Mouse (Mus musculus) hindbrain, embryonic 16.5 days (tissue): ENCODE measurements around the gene Irgm1. TPM values are rescaled to one million over a fixed set of nuclear protein-coding genes. Genes with fewer than 3 reads are reported as not detected.

Source experiments
- ATAC-seq: fragments of 200-750 bp; cut with Nextera tagmentation; 2 replicates; pipeline ENCODE4 v1.8.0; 2017; ENCODE audit warnings: moderate TSS enrichment, moderate library complexity
- H3K27ac ChIP-seq: fragments of 300-500 bp; sonication (generic); 2 replicates; pipeline ENCODE4 v1.5.1; 2014; ENCODE audit warnings: low read depth, mild to moderate bottlenecking, control low read depth, low read length, moderate library complexity
- H3K27me3 ChIP-seq: fragments of 300-500 bp; sonication (generic); replicated peaks from 2 replicates; pipeline ENCODE4 v1.6.1; 2014; ENCODE audit warnings: low read length; ENCODE audit not compliant: control insufficient read depth, insufficient read depth
- H3K36me3 ChIP-seq: fragments of 300-500 bp; sonication (generic); 2 replicates; pipeline ENCODE4 v1.6.1; 2014; ENCODE audit warnings: mild to moderate bottlenecking, low read length, moderate library complexity, mixed read lengths; ENCODE audit not compliant: control insufficient read depth, insufficient read depth
- H3K4me1 ChIP-seq: fragments of 300-500 bp; sonication (generic); 2 replicates; pipeline ENCODE4 v1.6.1; 2014; ENCODE audit warnings: low read depth, low read length; ENCODE audit not compliant: control insufficient read depth, insufficient read depth
- H3K4me2 ChIP-seq: fragments of 300-500 bp; sonication (generic); 2 replicates; pipeline ENCODE4 v1.6.1; 2014; ENCODE audit warnings: mild to moderate bottlenecking, low read length, control low read depth, moderate library complexity
- H3K4me3 ChIP-seq: fragments of 300-500 bp; sonication (generic); 2 replicates; pipeline ENCODE4 v1.5.1; 2014; ENCODE audit warnings: mild to moderate bottlenecking, low read length, control low read depth, moderate library complexity
- H3K9ac ChIP-seq: fragments of 300-500 bp; sonication (generic); 2 replicates; pipeline ENCODE4 v1.6.1; 2014; ENCODE audit warnings: low read depth, mild to moderate bottlenecking, control low read depth, low read length, moderate library complexity
- H3K9me3 ChIP-seq: fragments of 300-500 bp; sonication (generic); 2 replicates; pipeline ENCODE4 v1.6.1; 2014; ENCODE audit warnings: mild to moderate bottlenecking, low read length, moderate library complexity; ENCODE audit not compliant: control insufficient read depth
- WGBS: fragments of 180-500 bp; shearing (Covaris S2); extraction: QIAGEN DNeasy Blood & Tissue Kit; methylation state at CpG from one replicate; pipeline ENCODE4 v1.1.7; 2014; 5-methylcytosine and 5-hydroxymethylcytosine counted together
- polyA plus RNA-seq: library from polyadenylated mRNA; unstranded; fragments of >200 nt; fragmentation: Nextera tagmentation; extraction: Ambion mirVana; gene quantifications from 2 replicates; pipeline ENCODE4 v1.2.1, GENCODE M21; 2015

Irgm1 gene
- polyA plus RNA-seq, 1 experiment from 2014 or later: 5.4 TPM

DNA sequence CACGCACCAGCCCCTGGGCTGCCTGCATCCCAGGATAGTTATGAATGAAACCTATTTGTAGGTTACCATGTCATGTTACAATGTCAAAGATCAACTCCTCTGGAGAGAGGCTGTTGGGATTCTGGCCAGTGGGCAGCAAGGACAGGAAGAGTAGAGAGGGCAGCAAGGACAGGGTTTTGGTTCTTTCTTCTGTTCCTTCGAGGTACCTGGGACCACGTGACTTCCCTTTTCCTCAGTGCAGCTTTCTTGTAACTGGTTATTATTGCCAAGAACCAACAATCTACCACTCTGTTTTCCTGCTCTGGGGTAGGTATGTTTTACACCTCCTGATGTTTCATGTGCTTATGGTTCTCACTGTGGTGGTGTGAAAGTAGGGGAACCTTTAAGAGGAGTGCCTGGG is 7.7 kb downstream of the Irgm1 start:
- Histone ChIP-seq H3K4me2 (no peak overlapping the region), H3K4me3 (no peak overlapping the region), H3K4me1 (no peaks in the 10 kb centered on the region), H3K9me3 (no peaks in the 10 kb centered on the region), H3K36me3 (no peaks in the 10 kb centered on the region), H3K27me3 (no peaks in the 10 kb centered on the region), H3K9ac (no peak overlapping the region), H3K27ac (no peak overlapping the region)
- ATAC-seq: no peak
- WGBS: 86% methylated on average over 3 of the region's 3 CpGs

DNA sequence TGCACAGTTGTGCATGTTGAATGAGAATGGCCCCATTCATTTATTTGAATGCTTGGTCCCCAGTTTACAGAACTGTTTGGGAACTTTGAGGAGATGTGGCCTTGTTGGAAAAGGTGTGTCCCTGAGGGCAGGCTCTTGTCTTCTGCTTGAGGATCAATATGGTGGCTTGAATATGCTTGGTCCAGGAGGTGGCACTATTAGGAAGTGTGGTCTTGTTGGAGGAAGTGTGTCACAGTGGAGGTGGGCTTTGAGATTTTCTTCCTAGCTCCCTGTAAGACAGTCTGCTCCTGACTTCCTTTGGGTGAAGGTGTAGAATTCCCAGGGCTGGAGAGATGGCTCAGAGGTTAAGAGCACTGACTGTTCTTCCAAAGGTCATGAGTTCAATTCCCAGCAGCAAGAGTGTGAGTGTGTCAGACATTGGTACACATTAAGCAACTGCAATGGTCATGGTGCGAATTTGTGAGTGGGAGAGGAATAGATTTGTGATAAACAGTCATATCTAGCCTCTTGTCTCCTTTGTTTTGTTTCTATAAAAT is 8.6 kb downstream of the Irgm1 start:
- no peaks in the 10 kb centered on the region for H3K36me3 ChIP-seq
- 86% methylated on average over 1 of the region's 1 CpGs for WGBS
- no peak for ATAC-seq
- no peak overlapping the region for H3K4me3 ChIP-seq
- no peak overlapping the region for H3K27ac ChIP-seq
- H3K4me1 ChIP-seq: peaks cover 3% of the 10 kb centered on the region; the same call in 1 of the 2 replicates
- H3K4me2 ChIP-seq: no peak overlapping the region
- no peaks in the 10 kb centered on the region for H3K27me3 ChIP-seq
- no peak overlapping the region for H3K9ac ChIP-seq
- no peaks in the 10 kb centered on the region for H3K9me3 ChIP-seq

DNA sequence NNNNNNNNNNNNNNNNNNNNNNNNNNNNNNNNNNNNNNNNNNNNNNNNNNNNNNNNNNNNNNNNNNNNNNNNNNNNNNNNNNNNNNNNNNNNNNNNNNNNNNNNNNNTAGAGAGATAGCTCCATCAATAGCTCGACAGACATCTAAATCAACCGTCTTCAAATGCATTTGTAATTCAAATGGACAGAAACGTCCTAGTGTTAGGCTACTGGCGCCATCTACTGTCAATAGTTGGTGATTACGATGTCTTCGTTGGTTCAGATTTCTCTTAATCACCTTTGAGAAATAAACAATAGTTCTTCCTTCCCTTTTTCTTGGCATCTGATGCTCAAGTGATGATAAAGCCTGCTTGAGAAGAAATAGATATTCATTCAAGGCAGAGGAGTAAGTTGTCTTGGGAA is 12.5 kb downstream of the Irgm1 start:
- under 1% methylated on average over 6 of the region's 6 CpGs for WGBS
- no peak for ATAC-seq

DNA sequence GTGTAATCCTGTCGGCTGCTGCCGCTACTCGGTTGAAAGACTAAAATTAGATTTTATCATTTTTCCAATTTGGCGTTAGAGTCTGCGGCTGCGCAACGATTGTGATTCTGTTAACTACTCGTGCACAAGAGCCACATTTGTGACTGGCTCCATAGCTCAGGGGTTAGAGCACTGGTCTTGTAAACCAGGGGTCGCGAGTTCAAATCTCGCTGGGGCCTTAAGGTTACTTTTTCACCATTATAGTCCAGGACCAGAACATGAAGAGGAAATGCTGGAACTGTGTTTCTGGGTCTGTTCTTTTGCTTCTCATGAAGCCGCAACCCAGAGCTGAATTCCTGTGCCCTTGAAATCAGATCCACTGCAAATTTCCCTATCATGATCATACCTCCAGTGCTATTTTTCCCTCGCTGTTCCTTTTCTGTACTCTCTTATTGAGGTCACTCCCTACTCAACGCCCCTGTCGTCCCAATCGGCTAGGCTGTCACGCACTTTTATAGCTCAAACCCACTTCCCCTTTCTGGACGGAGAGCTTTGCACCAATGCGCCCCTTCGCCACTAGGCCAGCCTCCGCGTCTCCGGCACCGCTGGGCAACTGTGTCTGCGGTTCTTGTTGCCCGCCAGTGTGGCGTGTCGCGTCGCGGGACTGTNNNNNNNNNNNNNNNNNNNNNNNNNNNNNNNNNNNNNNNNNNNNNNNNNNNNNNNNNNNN is 17.9 kb downstream of the Irgm1 start:
- peak overlapping the region; percentile 53 for H3K4me3 ChIP-seq
- H3K36me3 ChIP-seq: no peaks in the 10 kb centered on the region
- H3K27me3 ChIP-seq: peaks cover 4% of the 10 kb centered on the region; the same call in 1 of the 2 replicates
- H3K9ac ChIP-seq: peak overlapping the region; percentile 69
- H3K9me3 ChIP-seq: no peaks in the 10 kb centered on the region
- peak overlapping the region; percentile 83 for H3K4me2 ChIP-seq
- ATAC-seq: peak; percentile 68
- H3K27ac ChIP-seq: peak overlapping the region; percentile 74; the same call in 1 of the 2 replicates
- WGBS: under 1% methylated on average over 31 of the region's 31 CpGs
- H3K4me1 ChIP-seq: peaks cover 18% of the 10 kb centered on the region

More for the DNA sequence above, 12.5 kb downstream of the Irgm1 start:
- Histone ChIP-seq H3K9ac (no peak overlapping the region), H3K36me3 (no peaks in the 10 kb centered on the region), H3K4me1 (peaks cover 15% of the 10 kb centered on the region), H3K27me3 (no peaks in the 10 kb centered on the region), H3K4me2 (peak overlapping the region; percentile 83), H3K9me3 (no peaks in the 10 kb centered on the region), H3K27ac (no peak overlapping the region), H3K4me3 (peak overlapping the region; percentile 53)

DNA sequence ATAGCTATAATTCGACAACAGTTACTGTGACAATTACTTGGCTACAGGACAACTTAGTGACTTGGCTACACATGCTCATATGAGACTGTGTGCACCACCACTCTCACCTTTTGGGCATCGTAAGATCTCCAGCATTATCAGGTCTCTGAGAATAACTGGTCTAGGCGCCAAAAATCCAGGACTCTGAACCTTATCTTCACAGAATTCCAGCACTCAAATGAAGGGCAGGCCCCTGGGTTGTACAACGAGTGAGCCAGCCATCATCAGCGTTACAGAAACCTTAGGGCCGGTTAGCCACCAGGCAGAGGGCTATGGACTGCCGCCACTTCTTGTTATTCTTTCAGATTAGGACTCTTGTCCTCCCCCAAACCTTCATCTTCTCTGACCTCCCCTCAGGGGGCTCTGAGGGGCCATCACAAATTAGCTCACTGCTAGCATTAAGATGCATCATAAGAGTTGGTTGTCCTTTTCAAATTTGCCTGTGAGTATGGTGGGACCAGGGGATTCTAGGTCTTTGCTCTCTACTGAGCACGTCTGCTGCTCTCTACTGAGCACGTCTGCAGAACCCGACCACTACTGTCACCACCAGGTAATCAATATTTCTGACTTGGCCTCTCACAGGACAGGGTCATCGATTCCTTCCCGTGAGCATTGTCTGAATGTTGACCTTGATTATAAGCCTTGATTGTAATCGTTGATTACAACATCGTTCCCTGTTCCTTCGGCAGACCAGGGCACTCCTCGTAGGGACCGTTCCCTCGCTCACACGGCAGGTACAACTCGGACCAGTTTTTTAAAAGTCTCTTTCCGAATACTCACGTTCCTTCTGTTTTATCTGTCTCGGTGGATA is 18.6 kb downstream of the Irgm1 start:
- Histone ChIP-seq H3K9ac (peak overlapping the region; percentile 69), H3K4me2 (peak overlapping the region; percentile 83), H3K36me3 (no peaks in the 10 kb centered on the region), H3K9me3 (no peaks in the 10 kb centered on the region), H3K4me3 (peak overlapping the region; percentile 53), H3K4me1 (peaks cover 15% of the 10 kb centered on the region), H3K27me3 (peaks cover 6% of the 10 kb centered on the region; the same call in 1 of the 2 replicates), H3K27ac (peak overlapping the region; percentile 74)
- peak; percentile 31 for ATAC-seq
- WGBS: 6% methylated on average over 23 of the region's 23 CpGs

DNA sequence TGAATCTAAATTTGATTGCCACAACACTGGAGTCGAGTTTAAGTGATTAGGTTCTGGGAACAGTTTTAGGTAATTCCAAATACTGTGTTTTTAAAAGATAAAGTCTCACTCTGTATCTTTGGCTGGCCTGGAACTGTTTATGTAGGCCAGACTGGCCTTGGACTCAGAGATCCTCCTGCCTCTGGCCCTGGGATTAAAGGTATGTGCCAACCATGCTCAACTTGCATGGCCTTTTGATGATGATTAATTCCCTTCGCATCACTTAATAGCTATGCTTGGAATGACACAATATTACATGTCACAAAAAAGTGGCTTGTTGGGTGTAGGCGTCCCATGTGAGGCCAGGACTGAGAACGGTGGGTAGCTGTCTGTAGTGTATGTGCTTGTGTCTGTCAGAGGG is 19.3 kb downstream of the Irgm1 start:
- Histone ChIP-seq H3K36me3 (no peaks in the 10 kb centered on the region), H3K9ac (no peak overlapping the region), H3K4me2 (peak overlapping the region; percentile 83), H3K27ac (no peak overlapping the region), H3K4me1 (peaks cover 15% of the 10 kb centered on the region), H3K9me3 (no peaks in the 10 kb centered on the region), H3K27me3 (peaks cover 6% of the 10 kb centered on the region; the same call in 1 of the 2 replicates), H3K4me3 (peak overlapping the region; percentile 53; the same call in 1 of the 2 replicates)
- 73% methylated on average over 4 of the region's 4 CpGs for WGBS
- ATAC-seq: no peak

DNA sequence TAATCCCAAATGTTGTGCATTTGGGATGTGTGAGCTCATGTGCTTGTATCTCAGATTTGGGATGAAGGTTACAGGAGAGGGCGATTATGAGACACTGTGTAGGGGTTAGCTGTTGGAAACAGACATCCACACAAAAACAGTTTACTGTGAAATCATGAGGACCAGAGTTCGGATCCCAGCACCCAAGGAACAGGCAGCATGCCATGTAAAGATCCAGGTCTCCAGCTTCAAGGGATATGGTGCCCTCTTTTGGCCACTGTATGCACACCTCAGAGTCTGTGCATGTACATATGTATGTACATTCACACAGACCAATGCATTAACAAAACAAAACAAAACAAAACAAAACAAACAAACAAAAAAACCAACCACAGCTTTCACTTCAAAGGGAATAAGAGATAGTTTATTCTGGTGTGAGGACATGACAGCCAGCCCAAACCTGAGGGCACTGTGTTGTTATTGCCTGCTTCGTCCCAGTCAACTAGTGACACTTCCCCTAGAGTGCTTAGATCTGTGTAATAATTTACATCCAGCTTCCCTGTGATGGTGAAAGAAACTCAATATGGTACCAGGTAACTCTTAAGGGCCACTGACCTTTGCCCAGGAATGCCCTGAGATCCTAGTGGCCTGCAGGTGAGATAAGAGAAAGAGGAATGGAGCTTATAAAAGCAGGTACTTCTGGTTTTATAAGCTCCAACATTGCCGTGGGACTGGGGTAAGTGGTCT is 20.1 kb downstream of the Irgm1 start:
- no peak overlapping the region for H3K9ac ChIP-seq
- no peak overlapping the region for H3K4me2 ChIP-seq
- H3K27ac ChIP-seq: no peak overlapping the region
- no peak for ATAC-seq
- H3K4me3 ChIP-seq: no peak overlapping the region
- H3K4me1 ChIP-seq: peaks cover 12% of the 10 kb centered on the region
- no peaks in the 10 kb centered on the region for H3K9me3 ChIP-seq
- WGBS: 84% methylated on average over 4 of the region's 4 CpGs
- H3K36me3 ChIP-seq: no peaks in the 10 kb centered on the region
- peaks cover 6% of the 10 kb centered on the region; the same call in 1 of the 2 replicates for H3K27me3 ChIP-seq

DNA sequence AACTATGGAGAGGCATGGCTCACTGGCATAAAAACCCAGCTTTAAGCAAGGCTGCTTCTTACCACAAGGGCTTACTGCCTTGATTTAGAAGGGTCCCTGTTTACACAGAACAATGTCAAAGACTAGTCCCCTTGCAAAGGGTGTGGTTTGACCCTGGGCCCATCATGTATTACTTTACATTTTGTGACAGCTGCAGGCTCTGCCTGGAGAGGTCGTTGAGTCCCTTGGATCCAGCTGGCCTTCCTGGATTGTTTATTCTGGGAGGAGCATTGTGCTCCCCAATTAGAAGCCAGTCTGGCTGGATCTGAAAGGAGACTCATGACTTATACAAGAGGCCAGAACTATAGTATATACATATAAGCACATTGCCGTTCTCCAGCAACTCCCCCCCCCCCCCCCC is 21.2 kb downstream of the Irgm1 start:
- Histone ChIP-seq H3K4me3 (no peak overlapping the region), H3K4me2 (no peak overlapping the region), H3K4me1 (peaks cover 12% of the 10 kb centered on the region), H3K27ac (no peak overlapping the region), H3K9me3 (no peaks in the 10 kb centered on the region), H3K27me3 (peaks cover 6% of the 10 kb centered on the region; the same call in 1 of the 2 replicates), H3K9ac (no peak overlapping the region), H3K36me3 (no peaks in the 10 kb centered on the region)
- WGBS: 44% methylated on average over 2 of the region's 2 CpGs
- ATAC-seq: no peak
